Mouse (Mus musculus): Measurements from ENCODE around the gene Acbd6. TPM values are rescaled to one million over a fixed set of nuclear protein-coding genes. Genes with fewer than 3 reads are reported as not detected.

Gene Acbd6
- total RNA-seq, 1 experiment from 2014 or later = 36.8 TPM

- no peak for ATAC-seq (replicated peaks in 1 of 2; ENCODE audit: insufficient read depth in 1 of 2, low FRiP score in 2 of 2, low TSS enrichment in 1 of 2, low read depth in 1 of 2, poor library complexity in 2 of 2, severe bottlenecking in 2 of 2)
Measured at GRCm38 (mm10) chr1:155736096-155736825, 178.3 kb downstream of the Acbd6 start.

GRCm38 (mm10) chr1:155737017-155737808, 179.3 kb downstream of the Acbd6 start:
- ATAC-seq (replicated peaks in 1 of 2; ENCODE audit: insufficient read depth in 1 of 2, low FRiP score in 2 of 2, low TSS enrichment in 1 of 2, low read depth in 1 of 2, poor library complexity in 2 of 2, severe bottlenecking in 2 of 2) = peak; percentile 57 to 76

- ATAC-seq (replicated peaks in 1 of 2; ENCODE audit: insufficient read depth in 1 of 2, low FRiP score in 2 of 2, low TSS enrichment in 1 of 2, low read depth in 1 of 2, poor library complexity in 2 of 2, severe bottlenecking in 2 of 2) = no peak
Measured at GRCm38 (mm10) chr1:155737809-155738383, 180.0 kb downstream of the Acbd6 start.

Other genes starting within 250 kb of the Acbd6 start
- gene Xpr1, start 140.7 kb upstream of the Acbd6 start, total RNA-seq (2017) = 27.5 and 30.4 TPM in 2 replicates
- not detected in 2 replicates for gene Lhx4, start 193.6 kb downstream of the Acbd6 start, total RNA-seq (2017)